Mouse (Mus musculus): ENCODE results near the gene Mast4.

Mast4 gene

DNA sequence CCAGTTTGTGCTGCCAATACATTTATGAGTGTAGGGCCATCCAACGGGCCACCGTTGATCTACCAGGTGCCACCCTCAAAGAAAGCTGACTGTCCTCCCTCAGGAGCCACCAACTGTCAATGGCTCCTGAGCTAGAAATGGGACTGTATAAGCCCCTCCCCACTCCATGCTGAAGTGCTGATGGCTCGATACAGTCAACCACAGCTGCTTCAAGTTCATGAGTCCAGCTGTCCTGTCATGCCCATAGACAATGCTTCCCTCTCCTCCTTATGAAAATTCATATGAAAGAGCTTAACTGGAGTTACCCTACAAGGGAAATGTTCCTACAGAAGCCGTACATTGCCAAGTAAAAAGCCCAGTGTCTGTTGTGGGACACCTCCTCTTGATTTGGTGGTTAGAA lies 93.2 kb downstream of the Mast4 start:
- DNase-seq (ENCODE audit: low read depth, low spot score) = no peak

DNA sequence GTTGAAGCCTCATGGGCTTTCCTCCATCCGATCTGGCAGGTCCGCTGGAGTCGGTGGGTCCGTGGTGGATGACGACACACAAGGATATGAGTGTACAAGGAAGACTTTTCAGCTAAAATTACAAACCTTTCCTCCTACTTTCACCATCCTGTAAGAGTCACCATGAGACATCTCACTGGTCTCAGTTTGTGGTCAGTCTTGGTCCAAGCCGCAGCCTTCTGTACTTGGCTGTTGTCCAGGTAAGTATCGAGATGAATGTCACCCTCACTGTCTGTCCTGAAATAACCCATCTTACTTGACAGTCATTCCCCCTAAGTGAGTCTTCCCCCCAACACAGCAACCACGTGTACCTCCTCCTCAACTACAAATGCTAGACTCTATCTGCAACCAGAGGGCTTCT lies 94.6 kb downstream of the Mast4 start:
- DNase-seq (ENCODE audit: low read depth, low spot score) = no peak

DNA sequence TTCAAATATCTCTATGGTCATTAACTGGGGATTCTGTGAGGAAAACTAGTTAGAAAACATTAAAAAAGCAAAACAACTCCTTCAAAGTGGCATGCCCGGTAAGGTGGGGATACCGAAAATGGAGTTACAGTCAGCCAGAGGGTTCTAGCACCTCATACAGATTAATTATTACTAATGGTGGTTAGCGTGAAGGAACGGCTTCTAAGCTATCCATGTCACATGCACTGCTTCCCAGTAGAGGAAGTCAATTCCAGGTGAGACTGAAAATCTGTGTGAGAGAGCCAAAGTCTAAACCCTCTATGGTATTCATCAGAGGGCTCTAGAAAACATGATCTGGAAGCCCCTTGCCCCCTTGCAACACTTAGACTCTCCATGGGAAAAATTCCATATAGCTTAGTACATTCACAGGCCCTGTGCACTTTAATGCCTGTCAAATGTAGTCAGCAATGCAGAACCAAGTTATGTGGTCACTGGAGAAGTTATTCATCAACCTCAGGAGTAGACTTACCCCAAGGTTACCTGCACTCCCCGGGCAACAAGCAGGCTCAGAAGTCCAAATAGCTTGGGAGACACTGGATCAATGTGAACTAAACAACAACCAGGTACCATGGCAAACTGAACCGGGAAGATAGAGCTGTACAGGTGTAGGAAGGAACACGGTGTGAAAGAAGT lies 96.1 kb downstream of the Mast4 start:
- no peak for DNase-seq (ENCODE audit: low read depth, low spot score)

- no peak for DNase-seq (ENCODE audit: low read depth, low spot score)
Observed at GRCm38 (mm10) chr13:103232171-103232570, 102.1 kb downstream of the Mast4 start.

DNA sequence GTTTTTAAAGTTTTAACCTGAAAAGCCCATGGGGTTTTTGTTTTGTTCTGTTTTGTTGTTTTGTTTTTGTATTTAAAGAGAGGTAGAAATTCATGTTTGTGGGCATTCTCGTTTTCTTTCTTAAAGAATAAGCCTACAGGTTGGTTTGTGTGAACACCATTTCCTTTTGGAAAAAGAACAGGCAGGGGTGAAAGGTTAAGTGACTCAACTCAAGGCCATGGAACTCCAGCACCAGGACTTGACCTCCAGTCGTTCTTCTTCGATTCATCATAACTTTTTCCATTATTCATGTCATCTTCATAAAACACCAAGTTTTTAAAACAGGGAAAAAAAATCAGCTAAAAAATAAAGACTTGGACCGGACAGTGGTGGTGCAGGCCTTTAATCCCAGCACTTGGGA lies 105.2 kb downstream of the Mast4 start:
- no peak for DNase-seq (ENCODE audit: low read depth, low spot score)

DNA sequence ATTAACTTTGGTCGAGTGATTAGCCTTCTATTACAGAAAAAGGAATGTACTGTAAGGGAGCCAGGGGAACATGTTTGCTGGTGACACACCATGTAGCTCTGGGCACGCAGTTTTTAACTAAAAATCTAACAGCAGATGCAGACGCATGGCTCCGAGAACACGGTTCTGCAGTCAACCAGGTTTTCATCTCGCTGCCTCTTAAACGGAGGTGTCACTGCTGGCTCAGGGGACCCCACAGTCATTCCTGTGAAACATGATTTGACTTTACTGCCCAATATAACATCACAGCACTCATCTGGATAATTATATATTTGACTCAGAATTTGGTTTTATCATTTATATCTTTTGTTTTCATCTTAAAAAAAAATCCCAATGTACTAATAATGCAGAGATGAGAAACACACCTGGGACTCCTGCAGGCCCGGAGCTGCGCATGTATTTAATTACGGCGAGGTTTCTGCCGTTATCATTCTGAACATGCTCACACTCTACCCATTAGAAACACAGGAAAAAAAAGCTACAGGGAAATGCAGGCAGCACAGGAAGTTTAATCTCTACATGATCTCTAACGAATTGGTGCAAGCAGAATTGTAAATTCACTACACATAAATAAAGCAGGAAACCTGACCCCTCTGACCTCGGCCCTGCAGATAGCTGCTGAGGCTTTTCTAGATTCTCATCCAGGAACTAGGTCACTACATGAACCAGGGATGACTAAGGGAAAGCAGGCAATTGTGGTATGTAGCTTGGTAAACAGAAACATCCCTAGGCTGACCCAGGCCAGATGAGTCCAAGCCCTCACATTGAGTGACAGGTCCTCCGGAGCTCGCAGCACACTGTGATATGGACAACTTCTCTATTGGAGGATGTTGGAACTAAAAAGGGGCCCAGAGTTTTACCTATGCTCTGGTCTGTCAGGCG lies 108.1 kb downstream of the Mast4 start:
- no peak for DNase-seq (ENCODE audit: low read depth, low spot score)

DNA sequence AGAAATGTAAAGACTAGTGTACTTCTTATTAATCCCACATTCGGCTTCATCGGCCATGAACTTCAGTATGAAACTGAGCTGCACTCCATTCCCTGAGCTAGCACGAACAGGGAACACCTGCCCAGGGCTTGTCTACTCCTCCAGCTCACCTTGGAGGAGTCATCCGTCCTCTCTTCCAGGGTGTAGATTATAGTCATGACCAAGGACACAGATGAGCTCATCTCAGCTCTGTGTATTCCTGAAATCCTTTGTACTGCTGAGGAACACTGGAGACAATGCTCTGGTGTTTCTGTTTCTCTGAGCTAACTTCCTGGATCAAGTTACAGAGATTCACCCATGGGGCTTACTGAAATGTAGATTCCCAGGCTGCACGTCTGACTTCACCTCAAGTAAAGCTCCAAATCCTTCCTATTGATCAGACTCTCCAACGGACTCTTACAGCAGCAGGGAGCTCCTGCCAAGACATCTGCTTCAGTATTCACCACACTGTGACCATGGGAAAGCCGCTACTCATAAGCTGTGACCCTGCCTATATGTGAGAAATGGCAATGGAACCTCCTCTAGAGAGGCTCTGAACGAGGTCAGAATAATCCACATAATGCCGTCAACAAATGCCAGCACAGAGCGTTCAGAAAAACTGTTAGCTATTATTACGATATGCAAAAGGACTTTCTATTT lies 108.9 kb downstream of the Mast4 start:
- peak; percentile 4 for DNase-seq (ENCODE audit: low read depth, low spot score)

- DNase-seq (ENCODE audit: low read depth, low spot score) = no peak
Observed at GRCm38 (mm10) chr13:103220479-103221064, 113.7 kb downstream of the Mast4 start.

GRCm38 (mm10) chr13:103219999-103220398 lies 114.3 kb downstream of the Mast4 start:
- DNase-seq (ENCODE audit: low read depth, low spot score) = no peak

- DNase-seq (ENCODE audit: low read depth, low spot score) = no peak
Observed at GRCm38 (mm10) chr13:103217486-103217885, 116.8 kb downstream of the Mast4 start.

DNA sequence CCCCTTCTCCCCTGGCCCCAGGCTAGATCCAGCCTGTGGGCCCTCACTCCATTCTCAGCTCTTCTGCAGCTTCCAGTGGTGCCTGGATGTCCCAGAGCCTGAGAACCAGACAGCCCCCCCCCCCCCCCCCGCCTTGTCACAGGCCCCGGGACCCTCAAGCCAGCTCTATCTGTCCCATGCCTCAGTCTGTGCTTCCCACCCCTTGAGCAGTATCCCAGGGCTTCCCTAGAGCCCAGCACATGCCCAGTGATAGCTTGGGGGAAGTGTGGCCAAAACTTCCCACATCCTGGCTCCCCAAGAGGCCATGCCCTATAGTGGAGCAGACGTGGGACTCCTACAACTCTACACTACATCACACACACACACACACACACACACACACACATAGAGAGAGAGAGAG lies 119.8 kb downstream of the Mast4 start:
- no peak for DNase-seq (ENCODE audit: low read depth, low spot score)

GRCm38 (mm10) chr13:103211953-103212352 lies 122.3 kb downstream of the Mast4 start:
- DNase-seq (ENCODE audit: low read depth, low spot score) = no peak

GRCm38 (mm10) chr13:103211501-103211941 lies 122.8 kb downstream of the Mast4 start:
- DNase-seq (ENCODE audit: low read depth, low spot score) = no peak

DNA sequence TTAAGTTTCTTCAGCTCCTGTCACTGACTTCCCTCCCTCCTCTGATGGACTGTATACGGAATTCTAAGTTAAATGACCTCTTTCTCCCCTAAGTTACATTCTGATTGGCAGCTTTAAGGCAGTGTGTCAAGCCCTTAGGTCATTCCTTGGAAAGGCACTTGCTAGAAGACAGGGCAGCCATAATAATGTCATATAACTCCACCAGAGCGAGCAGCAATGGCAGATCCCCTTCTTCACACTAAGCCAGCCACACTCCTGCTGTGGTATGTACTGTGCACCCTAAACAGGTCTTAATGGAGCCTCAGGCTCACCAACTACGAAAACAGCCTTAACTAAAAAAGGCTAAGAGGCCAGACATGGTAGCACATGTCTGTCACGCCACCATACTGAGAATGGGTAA lies 123.6 kb downstream of the Mast4 start:
- no peak for DNase-seq (ENCODE audit: low read depth, low spot score)

DNA sequence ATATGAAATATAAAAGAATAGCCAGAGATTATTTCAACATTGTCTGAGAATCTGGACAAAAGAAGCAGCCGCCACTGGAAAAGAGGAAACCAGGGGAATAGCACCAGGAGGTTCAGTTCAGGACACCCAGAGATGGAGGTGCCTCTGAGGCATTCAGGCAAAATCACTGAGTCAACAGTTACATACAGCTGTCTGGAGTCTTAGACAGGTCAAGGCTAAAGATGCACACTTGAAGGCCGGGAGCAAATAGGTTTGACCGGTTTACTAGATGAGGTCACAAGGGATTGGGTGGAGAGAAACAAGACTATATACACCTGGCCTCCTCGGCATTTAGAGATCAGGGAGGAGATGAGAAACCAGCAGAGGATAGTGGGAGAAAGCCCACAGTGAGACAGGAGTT lies 127.1 kb downstream of the Mast4 start:
- DNase-seq (ENCODE audit: low read depth, low spot score) = no peak

- DNase-seq (ENCODE audit: low read depth, low spot score) = no peak
Observed at GRCm38 (mm10) chr13:103206644-103207043, 127.7 kb downstream of the Mast4 start.

DNA sequence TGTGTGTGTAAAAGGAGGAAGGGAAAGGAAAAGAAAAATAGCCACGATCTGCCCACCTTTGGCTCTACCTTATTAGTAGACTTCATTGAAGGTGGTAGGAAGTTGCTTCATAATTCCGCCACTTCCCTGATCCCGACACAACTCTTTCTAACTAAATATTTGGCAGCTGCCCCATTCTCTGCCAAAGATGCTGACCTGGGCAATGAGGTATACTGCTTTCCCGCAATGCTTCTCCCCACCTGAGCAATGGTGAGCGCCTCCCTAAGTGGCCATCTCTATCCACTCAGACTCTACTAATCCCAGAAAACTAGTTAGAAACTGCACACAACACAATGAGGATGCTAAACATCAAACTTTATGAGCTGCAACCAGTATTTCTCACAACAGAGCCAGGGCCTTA lies 129.1 kb downstream of the Mast4 start:
- DNase-seq (ENCODE audit: low read depth, low spot score) = no peak

DNA sequence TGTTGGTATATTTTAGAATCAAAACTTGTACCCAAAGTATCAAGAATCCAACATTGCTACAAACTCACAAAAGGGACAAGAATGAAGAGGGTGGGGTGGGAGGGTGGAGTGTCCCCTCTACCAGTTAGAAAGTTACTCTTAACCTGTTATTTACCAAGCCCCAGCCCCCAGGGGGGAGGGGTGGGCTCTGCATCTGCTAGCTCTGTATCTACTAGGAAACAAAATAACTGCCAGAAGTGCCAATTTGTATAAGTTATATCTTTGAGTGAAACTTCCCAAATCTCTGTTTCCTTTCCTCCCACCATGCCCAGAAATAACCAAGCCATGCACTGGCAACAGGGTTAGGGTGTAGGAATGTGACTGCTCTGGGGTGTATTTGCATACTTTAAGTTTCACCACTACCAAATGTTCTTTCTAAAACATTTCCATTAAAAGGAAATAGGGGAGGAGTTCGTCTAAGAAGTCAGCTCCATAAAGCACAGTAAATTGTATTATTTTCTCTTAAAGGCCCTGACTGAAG lies 130.9 kb downstream of the Mast4 start:
- DNase-seq (ENCODE audit: low read depth, low spot score) = no peak

DNA sequence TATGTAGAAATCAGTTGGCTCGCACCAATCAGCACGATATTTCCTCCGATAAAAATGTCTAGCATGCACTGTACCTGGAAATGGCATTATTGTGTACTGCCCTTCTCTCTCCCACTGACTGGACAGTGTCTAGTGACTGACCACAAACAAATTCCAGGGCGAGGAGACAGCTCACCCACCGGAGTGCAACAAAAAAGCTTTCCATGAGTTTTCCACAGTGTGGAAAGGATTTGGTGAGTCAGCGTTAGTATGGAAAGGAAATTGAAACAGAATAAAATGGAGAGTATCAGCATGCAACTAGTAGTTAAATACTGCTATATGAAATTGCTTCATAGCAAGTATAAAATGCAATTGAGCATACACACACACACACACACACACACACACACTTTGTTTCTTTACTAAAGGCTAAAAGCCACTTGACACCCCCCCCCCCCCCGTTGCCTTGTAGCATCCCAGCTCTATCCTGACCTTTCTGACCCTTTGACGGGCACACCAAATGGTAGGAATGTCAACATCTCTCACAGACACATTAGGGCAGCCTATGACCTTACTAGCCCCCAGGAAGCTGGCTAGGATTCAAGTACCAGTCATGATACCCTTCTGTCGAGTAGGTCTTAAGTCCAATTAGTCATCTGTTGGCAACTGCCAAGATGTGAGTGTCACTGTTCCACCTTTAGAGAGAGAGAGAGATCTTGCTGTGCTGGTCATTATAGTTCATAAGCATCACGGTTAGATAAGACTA lies 133.1 kb downstream of the Mast4 start:
- no peak for DNase-seq (ENCODE audit: low read depth, low spot score)

GRCm38 (mm10) chr13:103199823-103200660 lies 134.3 kb downstream of the Mast4 start:
- no peak for DNase-seq (ENCODE audit: low read depth, low spot score)
